Mouse (Mus musculus) urinary bladder, postnatal 10 days (tissue): Measurements from ENCODE around the gene Btrc.
A peak's percentile ranks its signal among the peaks of the same experiment; 100 is the strongest.
"Not testable (repeated sequence)": the region's sequence is repeated elsewhere in the genome, so short reads cannot be mapped to it uniquely, and the experiment has no call there.

Source experiments
- DNase-seq: peaks from one replicate; pipeline ENCODE4 v3.0.0; 2022; ENCODE audit warnings: low spot score

Gene Btrc

DNA sequence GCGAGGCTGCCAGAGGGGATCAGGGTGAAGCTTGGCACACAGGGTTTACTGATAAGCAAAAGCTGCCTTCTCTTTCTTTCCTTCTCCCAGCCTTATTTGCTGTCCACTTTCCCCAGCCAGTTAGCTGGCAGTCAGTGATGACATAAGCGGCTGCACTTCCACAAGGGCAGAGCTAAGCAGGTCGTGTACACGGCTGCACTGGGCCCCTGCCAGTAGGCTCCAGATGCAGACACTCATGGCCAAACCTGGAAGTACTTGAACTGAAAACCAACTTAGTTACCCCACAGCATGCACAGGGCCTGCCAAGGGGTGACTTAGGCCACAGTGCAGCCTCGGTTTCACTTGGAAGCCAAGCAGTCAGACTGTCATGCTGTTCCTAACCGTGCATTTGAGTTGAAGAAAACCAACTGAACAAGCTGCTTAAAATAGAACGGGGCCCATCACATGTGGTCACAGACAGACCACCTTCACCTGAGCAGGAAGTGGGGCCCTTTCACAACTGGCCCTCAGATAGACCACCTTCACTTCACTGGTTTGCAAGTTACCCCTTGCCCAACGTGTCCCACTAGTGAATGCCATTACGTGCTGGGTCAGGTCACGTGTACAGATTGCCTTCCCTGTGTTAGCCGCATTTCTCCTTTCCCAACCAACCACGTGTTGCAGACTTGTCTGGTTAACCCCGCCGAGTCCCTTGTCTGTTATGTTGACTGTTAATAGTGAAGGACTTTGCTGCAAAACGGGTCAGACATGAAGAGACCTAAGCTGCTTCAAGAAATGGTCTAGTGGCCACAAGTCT, 166.9 kb downstream of the Btrc start:
- DNase-seq = no peak

DNA sequence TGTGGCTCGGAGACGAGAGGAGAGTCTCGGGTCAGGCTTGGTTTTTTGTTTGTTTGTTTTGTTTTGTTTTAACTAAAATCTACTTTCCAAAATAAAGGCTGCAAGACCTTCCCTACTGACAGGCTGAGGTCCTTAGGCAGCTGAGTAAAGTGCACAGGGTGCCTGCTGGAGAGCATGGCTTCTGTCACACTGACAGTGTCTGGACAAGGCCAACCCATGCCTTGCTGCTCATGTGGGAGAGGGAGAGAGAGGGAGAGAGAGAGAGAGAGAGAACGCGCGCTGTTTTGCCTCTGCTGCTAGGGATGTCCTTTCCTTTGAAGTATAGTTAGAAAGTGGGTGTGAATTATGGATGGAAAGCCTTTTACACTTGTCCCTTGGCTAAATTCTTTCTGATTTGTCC, 168.0 kb downstream of the Btrc start:
- DNase-seq = no peak

GRCm38 (mm10) chr19:45533617-45534016, 170.1 kb downstream of the Btrc start:
- DNase-seq = no peak

DNA sequence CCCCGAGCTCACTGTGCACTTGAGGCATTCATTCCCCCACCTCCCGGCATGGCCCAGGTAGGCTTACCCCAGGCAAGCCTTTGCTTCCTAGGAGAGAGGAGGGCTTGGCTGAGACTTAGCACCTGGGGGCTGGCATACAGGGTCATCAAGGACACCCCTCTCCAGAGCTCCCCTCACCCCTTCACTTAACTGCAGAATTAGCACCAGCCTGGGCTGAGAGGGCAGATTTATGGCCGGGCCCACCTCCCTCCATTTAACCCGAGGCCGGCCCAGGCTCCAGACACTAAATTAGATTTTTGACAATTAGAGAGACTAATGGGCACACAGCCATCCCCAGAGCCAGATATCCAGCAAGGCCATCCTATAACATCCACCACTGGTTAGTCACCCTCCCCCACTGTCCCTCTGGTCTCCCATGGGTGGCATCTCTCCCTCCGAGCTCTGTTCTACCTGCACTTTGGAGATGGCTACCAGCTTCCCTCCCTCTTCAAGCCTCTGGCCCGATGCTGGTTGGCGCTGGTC, 171.7 kb downstream of the Btrc start:
- DNase-seq = no peak

DNA sequence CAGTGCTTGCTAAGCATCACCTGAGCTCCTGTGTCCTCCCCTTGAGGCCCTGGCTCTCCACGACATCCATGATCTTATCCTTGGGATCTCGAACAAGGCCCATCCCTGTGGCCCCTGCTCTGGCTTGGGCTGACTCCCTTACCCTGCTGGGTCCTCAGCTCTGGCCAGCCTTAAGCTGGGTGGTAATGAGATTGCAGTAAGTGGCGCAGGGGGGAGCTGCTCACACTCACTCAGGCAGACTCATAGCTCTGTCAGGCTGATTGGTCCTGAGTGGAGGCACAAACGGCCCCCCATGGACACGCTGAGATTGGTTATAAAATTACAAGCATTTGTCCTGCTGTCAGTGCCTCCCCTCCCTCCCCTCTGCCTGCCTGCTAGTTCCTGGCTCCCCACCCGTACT, 172.4 kb downstream of the Btrc start:
- DNase-seq = no peak

GRCm38 (mm10) chr19:45537505-45537904, 174.0 kb downstream of the Btrc start:
- no peak for DNase-seq

DNA sequence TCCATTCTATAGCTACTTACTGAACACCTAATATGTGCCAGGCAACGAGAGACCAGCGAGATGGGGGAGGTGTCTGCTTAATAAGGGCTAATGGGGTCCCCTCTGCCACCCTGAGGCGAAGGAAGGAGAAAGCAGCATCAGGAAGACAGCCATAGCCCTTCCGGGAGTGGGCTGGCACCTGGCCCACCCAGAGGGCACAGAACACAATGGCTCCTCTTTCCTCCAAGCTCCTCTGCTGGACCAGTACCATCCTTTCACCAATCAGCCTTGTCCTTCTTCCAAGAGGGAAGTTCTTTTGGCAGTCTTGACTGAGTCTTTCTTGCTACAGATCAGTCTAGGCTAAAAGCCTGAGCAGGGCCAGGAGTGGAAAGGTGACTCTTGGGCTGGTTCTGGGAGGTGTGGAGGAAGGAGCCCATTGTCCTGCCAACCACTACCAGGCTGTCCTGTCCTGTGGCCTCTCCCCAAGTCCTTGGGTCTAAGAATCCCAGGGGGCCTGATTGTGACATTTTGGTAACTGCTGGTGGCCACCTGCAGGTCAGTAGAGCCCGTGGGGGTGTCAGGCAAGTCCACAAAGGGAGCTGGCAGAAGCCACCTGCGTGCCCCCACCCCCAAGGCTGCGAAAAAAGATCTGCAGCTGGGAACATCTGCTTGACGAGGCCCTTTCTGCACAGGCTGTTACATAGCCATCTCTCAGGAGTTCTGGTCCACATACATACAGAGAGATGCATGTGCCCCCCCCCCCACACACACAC, 177.3 kb downstream of the Btrc start:
- DNase-seq = no peak

DNA sequence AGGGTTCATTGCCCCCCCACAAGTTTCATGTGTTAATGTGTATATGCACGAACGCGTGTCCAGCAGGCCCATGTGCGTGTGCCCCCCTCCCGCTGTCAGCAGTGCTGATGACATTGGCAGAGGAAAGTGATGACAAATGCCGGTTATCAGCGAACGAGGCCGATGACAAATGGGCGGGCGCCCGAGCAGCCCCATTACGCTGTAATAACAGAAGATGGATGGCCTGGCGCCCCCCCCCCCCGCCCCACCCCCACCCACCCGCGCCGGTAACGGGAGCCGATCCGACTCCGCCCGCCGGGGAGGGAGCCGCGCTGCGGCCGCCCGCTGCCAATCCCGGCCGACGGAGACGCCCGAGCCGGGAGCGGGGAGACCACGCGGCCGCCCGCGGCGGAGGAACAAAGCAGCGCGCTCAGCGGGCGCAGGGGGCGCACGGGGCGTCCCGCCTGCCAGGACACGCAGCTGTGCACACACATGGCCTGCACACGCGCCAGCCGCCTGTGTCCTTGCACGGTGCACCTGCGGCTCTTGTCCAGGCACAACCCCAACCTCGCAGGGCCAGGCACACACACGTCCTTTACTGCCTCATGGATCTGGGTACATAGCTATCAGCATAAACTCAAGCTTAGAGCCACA, 178.0 kb downstream of the Btrc start:
- DNase-seq = no peak

DNA sequence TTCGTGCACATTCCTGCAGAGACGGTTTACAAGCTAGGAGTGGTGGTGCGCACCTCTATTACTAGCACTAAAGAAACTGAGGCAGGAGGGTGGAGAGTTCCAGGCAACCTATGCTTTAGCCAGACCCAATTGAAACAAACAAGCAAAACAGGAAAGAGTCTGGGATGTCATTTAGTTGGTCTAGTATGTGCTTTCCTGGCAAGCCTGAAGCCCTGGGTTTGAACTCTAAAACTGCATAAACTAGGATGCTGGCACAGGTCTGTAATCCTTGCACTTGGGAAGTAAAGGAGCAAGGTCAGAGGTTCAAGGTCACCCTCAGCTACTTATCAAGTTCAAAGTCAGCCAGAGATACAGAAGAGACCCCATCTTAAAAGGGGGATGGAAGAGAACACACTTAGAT, 178.5 kb downstream of the Btrc start:
- DNase-seq = no peak

DNA sequence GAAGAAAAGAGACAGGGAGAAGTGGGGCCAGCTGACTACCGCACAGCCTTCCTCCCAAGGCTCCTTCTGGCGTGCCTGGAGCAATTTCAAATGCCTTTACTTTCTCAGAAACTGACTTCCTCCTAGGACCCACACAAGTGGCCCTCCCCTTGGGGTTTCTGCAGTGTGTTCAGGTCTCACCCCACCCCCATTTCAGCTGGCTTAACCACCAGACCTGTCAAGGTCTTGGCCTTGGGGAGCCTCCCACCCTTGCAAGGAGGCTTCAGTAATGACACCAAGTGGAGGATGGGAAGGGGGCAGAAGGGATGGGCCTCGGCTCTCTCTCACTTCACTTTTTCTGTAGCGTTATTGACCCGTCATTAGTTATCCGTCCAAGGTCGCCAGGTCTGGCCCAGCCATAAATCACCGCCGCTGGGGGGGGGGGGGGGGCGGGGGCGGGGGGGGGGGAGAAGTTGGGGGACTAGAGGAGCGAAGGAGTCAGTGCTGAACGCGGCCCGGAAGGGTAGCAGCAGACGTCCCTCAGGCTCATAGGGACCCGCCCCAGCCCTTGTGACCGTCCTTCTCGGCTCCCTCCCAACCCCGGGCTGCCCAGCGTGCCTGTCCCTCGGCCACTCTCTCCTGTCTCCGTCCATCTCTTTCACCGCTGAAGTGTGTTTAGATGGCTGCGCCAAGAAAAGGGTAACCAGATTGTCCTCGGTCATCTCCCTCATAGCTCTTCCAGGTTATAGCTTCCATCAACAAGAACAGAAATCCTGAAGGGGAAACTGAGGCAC, 180.8 kb downstream of the Btrc start:
- DNase-seq = no peak

GRCm38 (mm10) chr19:45544925-45545321, 181.4 kb downstream of the Btrc start:
- DNase-seq = no peak

- not testable (repeated sequence) for DNase-seq
These were observed 184.7 kb downstream of the Btrc start for GRCm38 (mm10) chr19:45548196-45548595.

DNA sequence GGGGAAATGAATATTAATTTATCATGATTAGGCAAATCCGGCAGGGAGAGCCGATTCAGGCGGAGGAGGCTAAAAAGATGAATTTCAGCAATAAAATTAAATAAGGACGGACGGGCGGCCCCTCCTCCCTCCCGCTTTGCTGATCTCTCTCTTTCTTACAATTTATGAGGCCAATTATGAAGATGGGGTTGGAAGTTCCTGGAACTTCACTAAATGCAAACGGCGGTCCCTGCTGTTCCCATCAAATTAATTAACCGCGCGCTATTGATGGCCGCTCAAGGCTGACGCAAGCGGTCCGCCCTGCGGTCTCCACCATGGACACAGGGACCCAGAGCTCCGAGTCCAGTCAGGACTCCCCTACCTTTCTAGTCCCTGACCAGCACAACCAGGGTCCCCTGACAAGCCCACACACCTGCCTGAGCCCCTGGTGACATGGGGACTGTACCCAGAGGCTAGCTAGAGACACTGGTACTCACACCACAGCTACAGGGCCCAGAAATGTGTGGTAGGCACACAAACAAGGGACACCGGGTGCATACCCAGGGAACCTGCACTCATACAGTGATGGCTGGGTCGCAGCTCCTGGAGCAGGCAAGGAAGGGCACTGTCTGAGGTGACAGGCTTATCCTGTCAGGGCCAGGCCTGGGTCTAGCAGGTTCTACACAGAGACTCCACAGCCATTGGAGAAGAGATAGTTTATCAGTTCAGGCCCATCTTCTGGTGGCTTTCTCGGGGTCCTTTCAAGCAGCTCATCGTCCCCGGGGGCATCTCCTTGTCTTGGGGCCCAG, 185.8 kb downstream of the Btrc start:
- DNase-seq = no peak

DNA sequence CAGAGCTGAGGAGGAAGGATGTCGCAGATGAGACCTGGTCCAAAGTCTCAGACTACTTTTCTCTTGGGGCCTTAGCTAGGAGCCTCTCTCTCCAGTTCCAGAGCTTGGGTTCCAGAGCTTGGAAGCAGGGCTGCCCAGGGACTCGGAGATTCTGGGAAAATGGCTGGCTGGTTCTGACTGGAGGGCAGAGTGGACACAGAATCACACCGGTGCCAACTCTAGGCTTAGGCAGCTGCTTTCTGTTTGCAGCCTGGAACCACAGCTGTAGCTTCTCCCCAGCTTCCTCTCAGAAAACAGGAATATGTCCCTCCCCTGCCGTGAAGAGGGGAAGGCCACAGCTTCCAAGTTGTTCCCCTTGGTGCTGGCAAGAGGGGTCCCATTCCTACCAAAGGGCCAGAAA, 186.4 kb downstream of the Btrc start:
- no peak for DNase-seq

DNA sequence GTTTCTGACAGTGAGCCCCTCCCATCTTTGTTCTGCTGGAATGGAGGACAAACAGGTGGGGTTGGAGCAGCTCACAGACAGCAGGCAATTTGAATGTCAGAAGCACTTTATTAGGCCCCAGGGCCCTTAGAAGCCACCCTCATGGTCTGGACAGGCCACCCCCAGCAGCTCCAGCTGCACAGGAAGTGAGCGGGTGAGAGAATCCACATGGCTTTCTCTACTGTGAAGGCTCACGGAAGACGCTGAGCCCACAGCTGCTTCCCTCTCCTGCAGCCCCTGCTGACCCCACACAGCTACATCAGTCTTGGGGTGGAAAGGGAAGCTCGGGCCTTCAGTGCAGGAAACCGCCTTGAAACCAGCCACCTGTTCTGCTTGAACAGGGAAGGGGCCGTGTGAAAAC, 188.7 kb downstream of the Btrc start:
- DNase-seq = no peak

DNA sequence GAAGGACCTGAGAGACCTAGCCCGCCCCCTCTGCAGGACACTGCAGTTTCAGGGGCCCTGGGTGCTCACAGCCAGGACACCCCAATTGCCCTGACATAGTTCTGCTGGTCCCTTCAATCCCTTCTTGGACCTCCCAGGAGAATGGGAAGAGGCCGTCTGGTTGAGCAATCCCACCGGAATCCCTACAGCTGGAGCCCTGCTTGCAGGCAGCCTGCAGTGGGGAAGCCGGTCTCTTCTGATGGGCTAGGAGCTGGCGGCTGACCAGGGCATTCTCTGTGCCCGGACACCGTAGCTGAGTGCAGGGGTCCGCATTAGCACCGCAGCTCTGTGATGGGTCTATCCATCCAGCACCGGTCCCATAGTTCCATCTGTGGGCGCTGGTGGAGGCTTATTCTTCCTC, 190.6 kb downstream of the Btrc start:
- DNase-seq = no peak

- peak; percentile 42 for DNase-seq
These were observed 196.8 kb downstream of the Btrc start, which contains the start of the genes Poll and Gm17018 for GRCm38 (mm10) chr19:45560153-45560890. Gene Poll (minus strand): TSS chr19:45560531. Gene Gm17018 (plus strand): TSS chr19:45560615.

- DNase-seq = no peak
These were observed 202.6 kb downstream of the Btrc start for GRCm38 (mm10) chr19:45565925-45566715.

DNA sequence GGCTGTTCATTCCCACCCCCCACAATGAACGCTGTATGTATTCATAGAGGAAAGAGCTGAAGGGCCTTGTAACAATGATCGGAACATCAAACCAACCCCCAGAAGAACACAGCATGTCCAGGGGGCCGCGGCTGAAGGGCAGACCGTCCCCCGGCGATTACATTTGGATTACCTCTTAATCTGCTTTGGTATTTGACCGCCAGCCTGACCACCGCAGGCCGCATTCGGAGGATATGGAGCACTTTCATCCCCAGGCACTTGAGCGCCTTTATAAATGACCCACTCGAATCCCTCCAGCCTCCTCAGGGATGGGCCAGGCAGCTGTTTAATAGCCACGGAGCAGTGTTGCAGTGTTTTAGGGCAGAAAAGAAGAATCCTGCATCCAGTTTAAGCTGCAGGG, 203.8 kb downstream of the Btrc start:
- DNase-seq = no peak

DNA sequence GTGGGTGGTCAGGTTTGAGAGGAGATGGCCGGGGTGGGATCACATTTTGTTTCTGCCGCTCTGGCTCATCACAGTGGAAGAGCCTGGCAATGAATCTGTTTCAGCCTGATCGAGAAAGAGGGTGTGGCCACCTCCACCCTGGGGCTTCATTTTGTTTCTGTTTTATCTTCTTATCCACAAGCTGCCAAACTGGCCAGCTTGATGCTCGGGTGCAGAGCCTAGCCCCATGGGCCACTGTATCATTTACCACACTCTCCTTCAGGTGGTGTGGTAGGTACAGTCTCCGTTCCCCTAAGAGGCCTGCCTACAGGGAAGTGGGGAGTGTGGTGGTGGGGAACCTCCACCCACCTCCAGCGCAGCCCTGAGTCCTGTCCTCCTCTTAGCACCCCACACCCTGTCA, 209.5 kb downstream of the Btrc start:
- DNase-seq = no peak
